Mouse (Mus musculus) layer of hippocampus, adult 18-20 months (tissue): ENCODE measurements around the gene Xpnpep3. TPM values are rescaled to one million over a fixed set of nuclear protein-coding genes. Genes with fewer than 3 reads are reported as not detected.

Source experiments
- DNase-seq, 2 experiments: peaks; one replicate each; pipeline ENCODE4 v3.0.0; 2022; ENCODE audit warnings: low spot score in 2 of 2
- long read RNA-seq: library from polyadenylated mRNA; stranded (forward); transcript quantifications from one replicate; pipeline ENCODE4 v2.0.0, GENCODE M21; 2021
- total RNA-seq, 2 experiments: library from RNA; stranded (reverse); gene quantifications; 2 replicates each; pipeline ENCODE4 v1.2.3; 2021

Gene Xpnpep3
- 10 to 100 TPM; 14.3 to 16.6 TPM for total RNA-seq
- long read RNA-seq, full-length matches to known transcripts, result 1 of 10 reads
- long read RNA-seq, partial matches to known transcripts, result 0 of 10 reads
- long read RNA-seq, other reads (novel, unspliced or antisense), result 9 of 10 reads

DNA sequence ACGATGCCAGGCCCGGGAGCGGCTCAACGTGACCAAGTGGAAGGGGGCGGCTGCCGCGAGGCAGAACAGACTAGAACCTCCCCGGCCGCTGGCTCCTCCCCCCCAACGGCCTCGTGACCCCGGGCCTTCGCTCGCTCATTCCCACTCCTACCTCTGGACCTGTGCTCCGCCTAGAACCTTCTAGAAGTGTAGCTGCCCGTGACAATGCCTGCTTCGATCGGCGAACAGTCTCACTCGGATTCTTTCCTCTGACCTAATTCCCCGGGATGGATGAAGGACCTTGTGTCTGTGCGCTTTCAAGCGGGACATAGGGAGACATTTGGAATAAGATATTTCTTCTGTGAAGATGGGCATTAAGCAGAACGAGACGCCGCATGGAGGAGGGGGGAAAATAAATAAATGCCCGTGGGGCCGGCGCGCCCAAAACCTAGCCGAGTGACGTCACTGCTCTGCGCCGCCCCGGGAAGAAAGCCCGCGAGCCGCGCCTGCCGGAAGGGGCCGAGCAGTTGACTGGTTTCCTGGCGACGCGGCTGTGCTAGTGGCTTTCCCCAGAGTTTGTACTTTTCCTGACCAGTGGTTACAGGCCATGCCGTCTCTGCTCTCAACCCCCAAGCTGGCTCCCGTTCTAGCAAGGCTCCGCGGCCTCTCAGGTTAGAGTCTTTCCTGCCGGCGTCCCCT lies at the start of gene Xpnpep3, which contains the start of gene St13:
Gene Xpnpep3 (plus strand): TSS at position 501 of the 678 bp plus-strand sequence.
Gene St13 (minus strand): TSS at position 440 of the 678 bp plus-strand sequence.
- peak; percentile 94 to 98 for DNase-seq

DNA sequence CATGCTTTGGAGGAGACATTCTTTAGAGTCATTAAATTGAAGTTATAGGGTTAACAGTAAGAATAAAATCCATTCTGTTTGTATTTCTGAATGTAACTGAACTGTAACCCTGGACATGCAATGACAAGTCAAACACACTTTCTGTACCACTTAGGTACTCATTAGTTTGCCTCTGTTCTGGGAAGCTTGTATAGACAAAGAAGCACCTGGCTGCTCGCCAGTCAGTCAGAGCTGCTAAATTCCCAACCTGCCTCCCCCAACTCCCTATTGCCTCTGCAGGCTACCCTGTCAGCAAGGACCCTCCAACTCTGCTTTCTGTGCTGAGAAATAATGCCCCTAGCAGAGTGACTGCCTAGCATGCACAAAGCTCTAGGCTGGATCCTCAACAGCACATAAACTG lies 49.5 kb upstream of the Xpnpep3 start:
- DNase-seq, result no peak

DNA sequence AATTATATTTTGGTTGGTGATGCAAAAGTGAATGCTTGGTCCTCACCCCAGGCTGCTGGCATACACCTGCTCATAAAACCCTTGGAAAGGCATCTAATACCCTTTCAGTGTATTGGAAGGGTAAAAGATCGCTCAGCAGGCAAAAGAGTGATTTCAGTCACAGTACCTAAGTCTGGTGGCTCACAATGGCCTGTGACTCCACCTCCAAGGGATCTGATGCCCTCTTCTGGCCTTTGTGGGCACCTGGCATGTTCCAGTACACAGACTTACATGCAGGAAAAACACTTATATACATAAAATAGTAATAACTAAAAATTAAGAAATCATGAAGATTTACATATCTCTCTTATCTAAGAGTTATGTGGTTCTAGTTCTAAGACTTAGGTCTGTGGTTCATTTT lies 47.3 kb upstream of the Xpnpep3 start:
- no peak for DNase-seq

GRCm38 (mm10) chr15:81355146-81355761 lies 44.7 kb upstream of the Xpnpep3 start:
- DNase-seq, result no peak

DNA sequence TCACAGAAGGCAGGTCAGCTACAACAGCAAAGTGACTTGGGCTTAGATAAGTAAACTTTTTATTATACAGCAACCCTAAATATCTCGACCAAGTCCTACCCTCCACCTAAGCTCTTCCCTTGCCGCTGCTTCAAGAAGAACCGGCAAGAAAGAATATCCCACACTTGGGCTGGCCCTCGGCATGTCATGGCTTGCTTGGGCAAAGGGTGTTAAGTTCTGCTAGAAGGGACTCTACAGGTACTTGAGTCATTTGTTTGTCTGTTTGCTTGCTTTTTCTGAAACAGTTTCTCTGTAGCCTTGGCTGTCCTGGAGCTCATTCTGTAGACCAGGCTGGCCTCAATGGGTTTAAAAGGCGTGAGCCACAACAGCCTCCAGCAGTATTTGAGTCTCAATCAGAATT lies 43.0 kb upstream of the Xpnpep3 start:
- no peak for DNase-seq

GRCm38 (mm10) chr15:81358943-81359342 lies 41.0 kb upstream of the Xpnpep3 start:
- DNase-seq, result no peak

DNA sequence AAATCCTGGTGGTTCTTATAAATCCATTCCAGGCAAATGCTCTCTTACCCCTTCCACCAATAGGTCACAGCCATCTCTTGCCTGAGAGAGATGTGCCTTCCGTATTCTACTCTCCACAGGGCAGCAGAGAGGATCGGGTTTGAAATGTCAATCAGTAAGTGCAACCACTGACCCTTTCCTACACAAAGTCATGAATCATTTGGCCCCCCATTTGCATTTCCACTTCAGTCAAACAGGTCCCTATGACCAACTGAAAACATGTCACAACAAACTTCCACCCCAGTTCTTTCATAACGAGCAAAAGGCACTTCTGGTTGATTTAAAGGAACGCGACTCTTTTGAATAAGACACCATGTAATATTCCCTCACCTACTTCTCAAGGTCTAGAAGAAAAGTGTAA lies 40.5 kb upstream of the Xpnpep3 start:
- DNase-seq, result no peak

GRCm38 (mm10) chr15:81360345-81361021 lies 39.5 kb upstream of the Xpnpep3 start, which contains the start of gene Slc25a17:
Gene Slc25a17 (minus strand): TSS chr15:81360812.
- DNase-seq, result peak; percentile 89 to 93

DNA sequence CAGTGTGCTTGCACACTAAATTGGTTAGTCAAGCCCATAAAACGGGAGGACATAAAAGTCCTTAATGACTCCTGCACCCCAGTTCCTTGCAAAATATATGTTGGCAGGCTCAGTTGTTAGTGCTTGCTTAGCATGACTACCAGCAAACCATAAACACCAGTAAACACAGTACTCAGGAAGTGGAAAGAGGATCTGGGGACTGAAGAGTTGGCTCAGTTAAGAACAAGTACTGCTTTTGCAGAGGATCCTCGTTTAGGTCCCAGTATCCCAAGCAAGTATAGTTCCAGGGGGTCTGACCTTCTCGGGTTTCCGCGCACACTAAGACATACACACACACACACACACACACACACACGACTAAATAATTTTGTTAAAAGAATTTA lies 38.9 kb upstream of the Xpnpep3 start:
- no peak for DNase-seq

- DNase-seq, result no peak
Observed at GRCm38 (mm10) chr15:81361417-81362015, 38.4 kb upstream of the Xpnpep3 start.

GRCm38 (mm10) chr15:81362501-81362900 lies 37.4 kb upstream of the Xpnpep3 start:
- no peak for DNase-seq

GRCm38 (mm10) chr15:81364271-81364670 lies 35.7 kb upstream of the Xpnpep3 start:
- DNase-seq, result no peak

DNA sequence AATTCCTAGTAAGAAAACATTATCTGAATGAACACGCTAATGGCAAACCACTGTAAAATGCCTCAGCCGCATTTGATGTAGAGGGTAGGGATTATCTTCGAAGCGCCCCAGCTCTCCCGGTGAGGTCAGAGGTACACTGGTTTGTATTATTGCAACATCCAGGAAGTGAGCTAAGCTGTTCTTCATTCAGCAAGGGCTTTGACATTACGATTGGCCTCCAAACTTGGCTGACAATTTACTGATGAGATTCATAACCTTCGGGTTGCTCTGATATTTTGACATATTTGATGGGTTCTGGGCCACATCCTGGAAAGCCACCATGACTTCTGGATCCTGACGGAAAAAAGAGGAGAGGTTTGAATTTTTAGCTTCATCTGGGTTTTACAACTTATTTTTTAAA lies 34.7 kb upstream of the Xpnpep3 start:
- DNase-seq, result no peak

DNA sequence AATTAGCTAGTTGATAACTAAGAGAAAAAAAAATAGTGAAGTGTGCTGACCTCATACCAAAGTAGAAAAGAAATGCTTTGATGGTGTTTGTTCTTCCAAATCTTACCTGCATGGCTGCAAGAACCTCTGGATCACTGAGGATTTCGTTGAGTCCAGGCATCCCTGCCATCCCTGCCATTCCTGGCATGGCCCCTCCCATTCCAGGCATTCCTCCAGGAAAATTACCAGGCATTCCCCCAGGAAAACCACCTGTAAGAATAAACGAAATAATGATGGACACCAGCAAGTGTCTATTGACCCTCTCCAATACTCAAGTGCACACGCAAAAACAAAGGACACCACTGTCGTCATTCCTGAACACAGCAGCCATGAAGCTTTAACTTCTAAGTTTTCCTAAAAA lies 33.7 kb upstream of the Xpnpep3 start:
- no peak for DNase-seq

- no peak for DNase-seq
Observed at GRCm38 (mm10) chr15:81368601-81369000, 31.3 kb upstream of the Xpnpep3 start.

- DNase-seq, result no peak
Observed at GRCm38 (mm10) chr15:81370356-81370755, 29.6 kb upstream of the Xpnpep3 start.

GRCm38 (mm10) chr15:81374621-81375020 lies 25.3 kb upstream of the Xpnpep3 start:
- DNase-seq, result no peak

- DNase-seq, result no peak
Observed at GRCm38 (mm10) chr15:81378845-81379244, 21.1 kb upstream of the Xpnpep3 start.

DNA sequence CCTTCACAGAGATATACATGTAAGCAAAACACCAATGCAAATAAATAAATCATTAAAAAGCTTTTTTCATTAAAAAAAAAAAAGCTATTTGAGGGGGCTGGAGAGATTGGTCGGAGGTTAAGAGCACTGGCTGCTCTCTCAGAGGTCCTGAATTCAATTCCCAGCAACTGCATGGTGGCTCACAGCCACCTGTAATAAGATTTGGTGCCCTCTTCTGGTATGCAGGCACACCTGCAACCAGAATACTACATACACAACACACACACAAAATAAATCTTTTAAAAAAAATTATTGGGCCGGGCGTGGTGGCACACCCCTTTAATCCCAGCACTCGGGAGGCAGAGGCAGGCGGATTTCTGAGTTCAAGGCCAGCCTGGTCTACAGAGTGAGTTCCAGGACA lies 13.6 kb upstream of the Xpnpep3 start:
- DNase-seq, result no peak

DNA sequence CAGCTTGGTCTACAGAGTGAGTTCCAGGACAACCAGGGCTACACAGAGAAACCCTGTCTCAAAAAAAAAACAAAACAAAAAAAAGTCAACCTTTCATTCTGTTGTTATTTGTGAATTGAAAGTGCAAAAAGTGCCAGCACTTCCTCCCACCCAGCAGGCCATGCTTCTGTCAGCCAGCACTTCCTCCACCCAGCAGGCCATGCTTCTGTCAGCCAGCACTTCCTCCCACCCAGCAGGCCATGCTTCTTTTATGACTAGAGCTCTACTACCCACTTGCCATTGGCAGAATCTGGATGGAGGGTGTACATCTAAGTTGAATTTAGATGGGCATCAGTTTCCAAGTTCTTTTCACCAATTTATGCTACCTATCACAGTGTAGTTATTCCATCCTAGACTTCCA lies 6.9 kb upstream of the Xpnpep3 start:
- DNase-seq, result peak; percentile 56 to 76

- DNase-seq, result no peak
Observed at GRCm38 (mm10) chr15:81394211-81394915, 5.6 kb upstream of the Xpnpep3 start.
